Mouse (Mus musculus) intestine, embryonic 16.5 days (tissue): ENCODE data around the gene Col6a4. TPM values are rescaled to one million over a fixed set of nuclear protein-coding genes. Genes with fewer than 3 reads are reported as not detected.

ENCODE experiments used
- ATAC-seq: fragments of 200-750 bp; cut with Nextera tagmentation; 2 replicates; pipeline ENCODE4 v1.8.0; 2017; ENCODE audit warnings: moderate TSS enrichment, moderate library complexity
- H3K27ac ChIP-seq: fragments of 300-500 bp; sonication (generic); 2 replicates; pipeline ENCODE4 v1.5.1; 2014; ENCODE audit warnings: mild to moderate bottlenecking, low read length
- H3K27me3 ChIP-seq: fragments of 300-500 bp; sonication (generic); replicated peaks from 2 replicates; pipeline ENCODE4 v1.6.1; 2014; ENCODE audit warnings: low read length, control low read depth, mixed read lengths; ENCODE audit not compliant: control insufficient read depth, insufficient read depth
- H3K36me3 ChIP-seq: fragments of 300-500 bp; sonication (generic); 2 replicates; pipeline ENCODE4 v1.6.1; 2014; ENCODE audit warnings: low read length, control low read depth; ENCODE audit not compliant: control insufficient read depth, insufficient read depth
- H3K4me1 ChIP-seq: fragments of 300-500 bp; sonication (generic); 2 replicates; pipeline ENCODE4 v1.6.1; 2014; ENCODE audit warnings: low read length, control low read depth, mixed read lengths; ENCODE audit not compliant: control insufficient read depth, insufficient read depth
- H3K4me2 ChIP-seq: fragments of 300-500 bp; sonication (generic); 2 replicates; pipeline ENCODE4 v1.6.1; 2014; ENCODE audit warnings: low read depth, low read length, control low read depth
- H3K4me3 ChIP-seq: fragments of 300-500 bp; sonication (generic); 2 replicates; pipeline ENCODE4 v1.5.1; 2014; ENCODE audit warnings: mild to moderate bottlenecking, low read length
- H3K9ac ChIP-seq: fragments of 300-500 bp; sonication (generic); 2 replicates; pipeline ENCODE4 v1.6.1; 2014; ENCODE audit warnings: low read depth, low read length
- H3K9me3 ChIP-seq: fragments of 300-500 bp; sonication (generic); 2 replicates; pipeline ENCODE4 v1.6.1; 2016; ENCODE audit warnings: low read length, control low read depth; ENCODE audit not compliant: control insufficient read depth
- WGBS: fragments of 180-500 bp; shearing (Covaris S2); extraction: QIAGEN DNeasy Blood & Tissue Kit; methylation state at CpG from one replicate; pipeline ENCODE4 v1.1.7; 2014; 5-methylcytosine and 5-hydroxymethylcytosine counted together
- polyA plus RNA-seq: library from polyadenylated mRNA; unstranded; fragments of >200 nt; fragmentation: Nextera tagmentation; extraction: Ambion mirVana; gene quantifications from 2 replicates; pipeline ENCODE4 v1.2.1, GENCODE M21; 2015

Col6a4 gene
- polyA plus RNA-seq, result 72.7 and 83.0 TPM in 2 replicates

- 41% methylated on average over 7 of the region's 7 CpGs for WGBS
- Histone ChIP-seq H3K9ac (peak within 1 kb of the TSS; percentile 42), H3K36me3 (no peaks in the 10 kb centered on the region), H3K4me1 (no peaks in the 10 kb centered on the region), H3K4me2 (0 out of 2 replicates have a peak within 1 kb of the TSS, but pooled peaks have one; percentile 11), H3K27ac (no peak within 1 kb of the TSS), H3K9me3 (no peaks in the 10 kb centered on the region), H3K4me3 (peak within 1 kb of the TSS; percentile 34), H3K27me3 (no peaks in the 10 kb centered on the region)
- no peak; the same call in 1 of the 2 replicates for ATAC-seq
Measured at GRCm38 (mm10) chr9:106096683-106097082, at the start of gene Col6a4. Col6a4 (minus strand) TSS chr9:106096783.

DNA sequence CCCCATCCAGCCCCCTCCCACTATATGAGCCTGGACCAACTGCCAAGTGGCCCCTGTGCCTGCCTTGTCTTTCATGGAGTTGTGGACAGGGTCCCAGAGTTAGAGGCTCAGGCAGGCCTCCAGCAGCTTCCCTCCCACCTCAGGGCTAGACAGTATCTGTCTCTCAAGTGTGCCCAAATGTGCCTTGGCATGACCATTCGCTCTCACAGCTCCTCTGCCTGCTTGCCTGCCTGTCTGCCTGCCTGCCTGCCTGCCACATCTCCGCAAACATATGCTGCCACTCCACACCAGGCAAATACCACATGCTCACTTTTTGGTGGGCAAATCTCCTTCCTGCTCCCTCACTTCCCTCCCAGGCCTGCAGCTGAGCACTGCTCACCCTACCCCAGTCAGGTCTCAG, 49.0 kb upstream of the Col6a4 start:
- no peak overlapping the region for H3K27ac ChIP-seq
- 84% methylated on average over 2 of the region's 2 CpGs for WGBS
- ATAC-seq, result no peak

DNA sequence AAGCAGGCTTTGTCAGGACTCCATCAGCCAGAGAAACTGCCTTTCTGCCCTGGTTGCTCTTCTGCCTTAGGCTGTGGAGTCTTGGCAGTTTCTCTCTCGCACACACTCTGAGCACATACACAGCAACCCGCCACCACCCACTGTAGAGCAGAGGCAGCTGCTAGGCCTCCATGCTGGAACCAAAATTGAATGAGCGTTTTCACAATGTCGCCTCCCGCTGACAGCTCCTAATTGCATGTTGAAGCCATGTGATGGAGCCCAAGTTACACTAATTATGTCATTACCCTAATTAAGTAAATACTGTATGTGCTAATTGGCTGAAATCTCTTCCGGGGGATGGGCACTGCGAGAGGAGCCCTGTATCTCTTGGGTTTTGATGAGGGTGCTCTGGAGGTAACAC, 47.6 kb upstream of the Col6a4 start:
- 82% methylated on average over 7 of the region's 7 CpGs for WGBS

More for the DNA sequence above, 49.0 kb upstream of the Col6a4 start:
- Histone ChIP-seq H3K9ac (no peak overlapping the region), H3K4me1 (peaks cover 9% of the 10 kb centered on the region; the same call in 1 of the 2 replicates), H3K4me2 (no peak overlapping the region), H3K36me3 (no peaks in the 10 kb centered on the region), H3K4me3 (no peak overlapping the region), H3K27me3 (peaks cover 31% of the 10 kb centered on the region), H3K9me3 (no peaks in the 10 kb centered on the region)

GRCm38 (mm10) chr9:106141955-106142354, 45.4 kb upstream of the Col6a4 start:
- Histone ChIP-seq H3K9ac (no peak overlapping the region), H3K9me3 (no peaks in the 10 kb centered on the region), H3K27me3 (no peaks in the 10 kb centered on the region), H3K4me1 (no peaks in the 10 kb centered on the region), H3K36me3 (no peaks in the 10 kb centered on the region), H3K4me2 (no peak overlapping the region), H3K4me3 (no peak overlapping the region), H3K27ac (no peak overlapping the region)
- no peak for ATAC-seq
- 80% methylated on average over 12 of the region's 12 CpGs for WGBS

More for the DNA sequence above, 47.6 kb upstream of the Col6a4 start:
- Histone ChIP-seq H3K9me3 (no peaks in the 10 kb centered on the region), H3K4me3 (no peak overlapping the region), H3K27me3 (peaks cover 17% of the 10 kb centered on the region; the same call in 1 of the 2 replicates), H3K9ac (no peak overlapping the region), H3K4me1 (peaks cover 9% of the 10 kb centered on the region; the same call in 1 of the 2 replicates), H3K36me3 (no peaks in the 10 kb centered on the region), H3K27ac (no peak overlapping the region), H3K4me2 (no peak overlapping the region)
- no peak for ATAC-seq

DNA sequence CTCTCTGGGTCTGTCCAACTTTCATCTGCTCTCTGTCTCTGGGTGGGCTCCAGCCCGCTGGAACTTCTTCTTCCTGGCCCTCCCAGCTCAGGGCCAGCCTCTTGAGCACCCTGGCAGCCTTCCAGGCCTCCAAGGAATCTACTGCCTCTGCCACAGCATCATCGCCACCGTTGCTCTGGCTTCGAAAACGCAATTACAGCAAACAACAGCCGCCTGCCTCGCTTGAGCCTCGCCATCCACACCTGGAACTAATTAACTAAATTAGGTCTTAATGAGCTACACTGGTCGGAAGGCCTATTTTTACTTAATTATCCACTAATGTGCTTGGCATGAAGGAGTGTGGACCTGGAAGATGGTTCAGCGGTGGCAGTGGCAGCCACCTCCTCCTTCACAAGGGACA, 43.2 kb upstream of the Col6a4 start:
- Histone ChIP-seq H3K36me3 (no peaks in the 10 kb centered on the region), H3K27ac (no peak overlapping the region), H3K4me2 (no peak overlapping the region), H3K4me3 (no peak overlapping the region), H3K4me1 (no peaks in the 10 kb centered on the region), H3K9ac (no peak overlapping the region), H3K27me3 (no peaks in the 10 kb centered on the region), H3K9me3 (no peaks in the 10 kb centered on the region)
- ATAC-seq, result no peak
- 51% methylated on average over 10 of the region's 10 CpGs for WGBS

DNA sequence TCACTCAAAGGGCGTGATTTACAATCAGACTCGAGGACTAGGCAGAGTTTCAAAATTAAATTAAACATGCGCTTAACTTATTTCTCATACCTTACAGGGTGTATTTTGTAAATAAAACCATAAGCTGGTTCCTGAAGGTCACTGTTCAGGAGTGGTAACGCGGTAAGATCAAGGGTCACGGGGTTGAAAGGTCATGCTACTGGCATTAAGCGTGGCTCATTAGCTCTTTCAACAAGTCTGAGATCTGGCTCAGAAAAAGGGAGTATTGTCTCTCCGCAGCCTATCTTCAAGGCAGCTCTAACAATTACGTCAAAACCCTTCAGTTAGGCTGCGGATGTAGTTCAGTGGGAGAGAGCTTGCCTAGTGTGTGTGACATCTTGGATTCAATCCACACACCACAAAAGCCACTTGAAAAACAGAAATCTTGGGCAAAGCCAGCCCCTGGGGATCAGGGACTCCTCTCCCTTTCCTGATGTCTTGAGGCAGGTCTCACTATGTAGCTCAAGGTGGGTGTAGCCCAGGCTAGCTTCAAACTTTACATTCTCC, 41.2 kb upstream of the Col6a4 start:
- no peak overlapping the region for H3K9ac ChIP-seq
- H3K4me1 ChIP-seq, result no peaks in the 10 kb centered on the region
- no peaks in the 10 kb centered on the region for H3K36me3 ChIP-seq
- no peak for ATAC-seq
- H3K9me3 ChIP-seq, result no peaks in the 10 kb centered on the region
- H3K27me3 ChIP-seq, result no peaks in the 10 kb centered on the region
- WGBS, result 68% methylated on average over 10 of the region's 10 CpGs
- H3K4me2 ChIP-seq, result no peak overlapping the region
- no peak overlapping the region for H3K27ac ChIP-seq
- H3K4me3 ChIP-seq, result no peak overlapping the region

DNA sequence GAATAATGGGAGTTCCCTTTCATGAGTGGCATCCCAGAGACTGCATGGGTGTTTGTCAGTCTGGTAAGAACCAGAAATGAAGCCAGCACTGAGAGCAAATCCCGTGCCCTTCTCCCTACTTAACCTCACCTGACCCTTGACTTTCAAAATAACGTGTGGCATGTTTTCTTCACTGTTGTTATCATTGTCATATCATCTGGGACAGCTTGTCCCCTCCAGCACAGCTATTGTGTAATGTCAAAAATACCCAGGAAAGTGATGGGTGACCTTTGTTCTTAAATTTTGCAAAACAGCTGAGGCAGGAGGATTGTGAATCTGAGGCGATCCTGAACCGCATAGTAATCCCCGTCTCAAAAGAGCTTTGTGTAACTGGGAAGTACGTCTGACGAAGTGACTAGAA, 33.7 kb upstream of the Col6a4 start:
- Histone ChIP-seq H3K4me1 (no peaks in the 10 kb centered on the region), H3K36me3 (no peaks in the 10 kb centered on the region), H3K9ac (no peak overlapping the region), H3K4me2 (no peak overlapping the region), H3K9me3 (no peaks in the 10 kb centered on the region), H3K4me3 (no peak overlapping the region), H3K27me3 (no peaks in the 10 kb centered on the region), H3K27ac (no peak overlapping the region)
- ATAC-seq, result no peak
- 81% methylated on average over 7 of the region's 7 CpGs for WGBS

DNA sequence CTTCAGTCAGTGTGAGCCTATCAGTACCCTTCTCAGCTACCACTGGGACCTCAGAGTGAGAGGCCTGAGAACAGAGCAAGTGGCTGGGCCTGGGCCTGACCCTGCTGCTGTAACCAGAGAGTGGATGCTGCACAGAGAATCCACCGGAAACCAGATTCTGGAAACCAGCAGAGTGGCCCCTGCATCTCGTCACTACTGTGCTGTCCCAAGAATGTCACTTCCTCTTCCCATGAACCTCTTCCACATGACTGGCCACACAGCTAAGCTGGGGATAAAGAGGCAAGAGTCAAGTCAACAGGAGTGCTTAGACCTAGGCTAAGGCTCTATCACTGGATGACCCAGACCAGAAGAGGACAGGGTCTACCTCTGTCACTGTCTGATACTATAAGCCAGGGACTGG, 32.5 kb upstream of the Col6a4 start:
- no peak overlapping the region for H3K4me2 ChIP-seq
- no peak for ATAC-seq
- H3K36me3 ChIP-seq, result no peaks in the 10 kb centered on the region
- no peaks in the 10 kb centered on the region for H3K4me1 ChIP-seq
- 73% methylated on average over 2 of the region's 2 CpGs for WGBS
- H3K27me3 ChIP-seq, result no peaks in the 10 kb centered on the region
- no peak overlapping the region for H3K27ac ChIP-seq
- H3K9me3 ChIP-seq, result no peaks in the 10 kb centered on the region
- no peak overlapping the region for H3K4me3 ChIP-seq
- H3K9ac ChIP-seq, result no peak overlapping the region

GRCm38 (mm10) chr9:106126786-106127251, 30.2 kb upstream of the Col6a4 start:
- ATAC-seq, result no peak
- WGBS, result 54% methylated on average over 2 of the region's 2 CpGs
- no peak overlapping the region for H3K4me3 ChIP-seq
- no peaks in the 10 kb centered on the region for H3K36me3 ChIP-seq
- no peaks in the 10 kb centered on the region for H3K27me3 ChIP-seq
- no peaks in the 10 kb centered on the region for H3K9me3 ChIP-seq
- H3K4me2 ChIP-seq, result no peak overlapping the region
- H3K4me1 ChIP-seq, result no peaks in the 10 kb centered on the region
- no peak overlapping the region for H3K27ac ChIP-seq
- no peak overlapping the region for H3K9ac ChIP-seq

DNA sequence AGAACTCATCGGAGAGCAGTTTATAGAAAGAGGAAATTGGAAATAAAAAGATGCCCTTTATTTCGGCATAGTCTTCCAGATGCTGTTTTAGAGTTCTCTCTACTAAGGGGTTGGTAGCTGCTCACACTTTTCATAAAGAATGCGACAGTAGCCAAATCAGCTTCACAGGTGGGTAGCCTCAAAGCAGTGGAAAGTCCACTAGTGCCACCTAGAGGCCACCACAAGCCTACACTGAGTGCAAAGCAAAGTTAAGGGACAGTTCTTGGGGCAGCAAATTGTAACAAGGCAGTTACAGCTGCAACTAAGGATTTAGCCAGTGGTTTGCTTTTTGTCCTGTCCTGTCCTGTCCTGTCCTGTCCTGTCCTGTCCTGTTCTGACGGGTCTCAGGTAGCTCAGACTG, 27.0 kb upstream of the Col6a4 start:
- 52% methylated on average over 4 of the region's 4 CpGs for WGBS
- Histone ChIP-seq H3K27me3 (no peaks in the 10 kb centered on the region), H3K9ac (no peak overlapping the region), H3K36me3 (no peaks in the 10 kb centered on the region), H3K4me3 (no peak overlapping the region), H3K27ac (no peak overlapping the region), H3K4me2 (no peak overlapping the region), H3K4me1 (no peaks in the 10 kb centered on the region), H3K9me3 (no peaks in the 10 kb centered on the region)
- no peak for ATAC-seq
